Mouse (Mus musculus) frontal cortex, postnatal 36 days (tissue): ENCODE measurements around the gene Slc12a8.

ENCODE experiments used
- DNase-seq, 2 experiments: peaks; one replicate each; pipeline ENCODE4 v3.0.0; 2022; ENCODE audit warnings: low spot score in 2 of 2

Slc12a8 gene

DNA sequence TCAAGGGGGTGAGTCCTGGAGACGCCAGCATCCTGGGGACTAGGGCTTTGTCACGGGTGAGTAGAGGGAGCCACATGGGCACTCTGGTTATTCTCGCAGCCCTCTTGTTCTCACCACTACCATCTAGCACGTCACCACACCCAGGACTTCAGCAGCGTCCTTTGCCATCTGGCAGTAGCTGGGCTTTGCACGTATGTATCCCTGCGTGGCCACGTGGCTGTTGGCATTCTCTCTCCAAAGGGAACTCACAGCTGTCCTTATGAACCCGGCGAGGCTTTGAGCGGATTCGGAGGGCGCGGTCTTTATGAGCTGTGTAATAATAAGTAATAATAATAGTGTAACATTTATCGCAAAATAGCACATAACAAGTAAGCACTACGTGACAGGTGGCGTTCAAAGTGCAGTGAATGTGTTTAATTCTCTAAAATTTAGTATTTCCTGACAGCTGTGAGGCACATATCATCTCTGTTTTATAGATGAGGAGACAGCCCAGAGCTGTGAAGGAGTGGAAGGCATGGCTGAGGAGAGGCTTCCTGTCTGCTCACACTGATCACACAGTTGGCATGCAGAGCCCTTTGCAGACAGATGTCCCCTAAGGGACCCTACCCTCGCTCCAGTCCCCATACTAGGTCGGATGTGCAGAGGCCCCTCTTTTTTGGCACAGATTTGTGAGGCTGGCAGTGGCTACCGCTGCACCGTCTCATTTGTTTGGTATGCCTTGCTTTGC is 20.5 kb downstream of the Slc12a8 start:
- no peak for DNase-seq

DNA sequence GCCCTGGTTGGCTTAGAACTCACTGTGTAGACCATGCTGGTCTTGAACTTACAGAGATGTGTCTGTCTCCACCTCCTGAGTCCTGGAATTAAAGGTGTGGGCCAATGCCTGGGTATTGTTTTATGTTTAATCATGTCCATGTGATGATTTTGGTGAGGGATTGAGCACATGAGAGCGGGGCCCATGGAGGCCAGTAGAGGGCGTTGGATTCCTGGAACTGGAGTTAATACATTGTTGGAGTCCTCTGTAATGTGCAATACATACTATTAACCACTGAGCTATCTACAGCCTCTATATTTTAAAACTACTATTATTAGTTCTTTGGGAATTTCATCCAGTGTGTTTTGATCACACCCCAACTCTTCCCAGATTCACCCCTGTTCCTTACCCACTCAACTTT is 27.2 kb downstream of the Slc12a8 start:
- DNase-seq, result no peak

- no peak for DNase-seq
Observed at GRCm38 (mm10) chr16:33545530-33545929, 28.4 kb downstream of the Slc12a8 start.

GRCm38 (mm10) chr16:33553689-33554342 is 36.7 kb downstream of the Slc12a8 start:
- no peak for DNase-seq

GRCm38 (mm10) chr16:33558121-33558520 is 41.0 kb downstream of the Slc12a8 start:
- no peak for DNase-seq

DNA sequence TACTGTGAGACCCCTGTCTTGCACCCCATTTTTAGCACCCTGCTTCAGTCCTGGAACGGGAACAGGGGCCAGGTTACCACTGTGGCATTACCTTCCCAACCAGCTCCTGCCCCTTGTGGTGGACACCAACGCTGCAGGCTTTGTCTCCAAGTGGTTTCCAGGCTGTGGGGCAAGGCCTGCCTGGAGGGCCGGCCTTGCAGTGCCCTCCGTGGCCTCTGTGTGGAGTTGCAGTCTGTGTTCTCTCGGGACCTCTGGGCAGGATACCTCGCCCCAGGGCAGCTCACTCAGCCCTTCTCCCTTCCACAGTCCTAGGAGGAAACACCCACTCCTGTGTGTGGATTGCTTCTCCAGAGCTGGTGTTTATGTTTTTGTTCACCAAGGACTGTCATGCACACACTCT is 43.2 kb downstream of the Slc12a8 start:
- DNase-seq, result peak; percentile 48 to 50

- no peak for DNase-seq
Observed at GRCm38 (mm10) chr16:33561308-33562009, 44.3 kb downstream of the Slc12a8 start.

DNA sequence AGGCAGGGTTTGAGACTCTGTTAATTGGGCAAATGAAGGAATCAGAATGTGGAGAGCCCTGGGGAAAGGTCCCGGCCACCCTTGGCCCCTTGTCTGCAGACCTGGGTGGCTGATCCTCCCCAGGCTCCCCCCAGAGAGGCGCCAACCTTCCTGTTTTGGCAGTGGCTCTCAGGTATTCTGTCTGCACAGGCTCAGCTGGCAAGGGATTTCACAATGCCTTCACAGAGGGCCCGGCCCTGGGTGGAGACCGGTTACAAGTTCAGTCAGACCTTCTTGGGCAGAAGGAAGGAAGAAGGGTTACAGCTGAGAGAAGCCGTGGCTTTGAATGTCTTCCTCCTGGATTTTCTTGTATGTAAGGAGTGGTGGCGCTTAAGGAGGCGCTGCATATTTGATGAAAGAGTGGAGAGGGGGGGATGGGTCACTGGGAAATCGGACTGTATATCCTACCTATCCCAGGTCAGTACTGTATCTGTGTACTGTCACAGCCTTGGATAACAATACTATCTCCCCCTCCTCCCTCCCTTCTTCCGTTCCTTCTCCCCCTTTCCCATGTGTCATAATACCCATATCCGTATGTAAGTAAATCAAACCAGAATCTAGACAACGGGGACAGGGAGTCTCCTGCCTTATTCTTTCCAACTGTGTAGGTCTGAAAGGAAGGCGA is 45.9 kb downstream of the Slc12a8 start:
- no peak for DNase-seq

DNA sequence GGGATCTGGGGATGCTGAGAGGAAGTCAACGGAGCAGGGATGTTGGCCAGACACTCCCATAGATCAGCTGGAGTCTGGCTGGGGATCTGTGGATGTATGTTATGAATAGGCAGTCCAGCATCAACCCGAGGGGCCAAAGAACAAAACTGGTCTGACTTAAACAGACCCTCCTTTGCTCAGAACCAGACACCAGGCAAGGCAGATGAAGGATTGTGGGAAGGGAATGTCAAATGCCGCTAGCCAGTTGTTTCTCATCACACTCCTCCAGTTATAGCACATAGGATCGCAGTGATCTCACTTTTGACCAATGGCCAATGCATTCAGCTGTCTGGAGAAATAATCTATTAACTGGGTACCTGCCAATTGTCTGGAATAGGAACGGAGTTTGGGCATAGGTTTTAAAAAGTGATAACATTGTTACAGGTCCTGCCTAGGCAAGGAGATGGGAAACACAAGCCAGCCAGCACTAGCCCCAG is 46.4 kb downstream of the Slc12a8 start:
- no peak for DNase-seq

DNA sequence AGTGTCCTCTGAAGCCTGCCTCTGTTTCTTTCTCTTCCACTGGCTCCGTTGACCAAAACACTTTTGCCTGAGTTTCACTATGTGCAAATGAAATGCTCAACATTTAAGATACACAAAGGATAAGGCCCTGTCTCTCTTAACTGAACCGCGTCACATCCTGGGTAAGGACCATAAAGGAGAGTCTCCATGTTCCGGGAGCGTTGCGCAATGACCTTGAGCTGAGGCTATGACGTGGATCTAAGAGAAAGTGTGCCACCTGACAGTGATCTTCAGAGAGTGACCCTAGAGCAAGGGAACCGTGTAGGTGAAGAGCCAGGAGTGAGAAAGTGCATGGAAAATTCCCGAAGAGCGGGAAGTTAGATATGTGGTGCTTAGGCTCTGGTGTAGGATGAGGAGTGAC is 49.3 kb downstream of the Slc12a8 start:
- no peak for DNase-seq

GRCm38 (mm10) chr16:33567736-33568135 is 50.6 kb downstream of the Slc12a8 start:
- DNase-seq, result no peak

- no peak for DNase-seq
Observed at GRCm38 (mm10) chr16:33568269-33569016, 51.3 kb downstream of the Slc12a8 start.

DNA sequence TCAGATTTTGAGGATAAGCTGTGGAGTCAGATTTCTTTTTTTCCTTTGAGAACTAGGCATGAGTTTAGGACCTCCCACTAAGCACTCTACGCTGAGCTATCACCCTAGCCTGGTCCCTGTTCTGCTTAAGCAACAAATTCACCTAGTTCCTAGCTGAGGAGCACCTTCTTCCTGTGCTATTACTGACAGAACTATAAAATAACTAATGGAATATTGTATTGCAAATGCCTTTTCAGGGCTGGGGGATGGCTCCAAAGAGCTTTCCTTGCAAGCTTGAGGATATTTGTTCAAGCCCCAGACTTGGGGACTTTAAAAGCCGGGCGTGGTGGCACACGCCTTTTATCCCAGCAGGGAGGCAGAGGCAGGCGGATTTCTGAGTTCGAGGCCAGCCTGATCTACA is 55.5 kb downstream of the Slc12a8 start:
- DNase-seq, result no peak

GRCm38 (mm10) chr16:33573703-33574102 is 56.6 kb downstream of the Slc12a8 start:
- DNase-seq, result no peak

- no peak for DNase-seq
Observed at GRCm38 (mm10) chr16:33575728-33576127, 58.6 kb downstream of the Slc12a8 start.

DNA sequence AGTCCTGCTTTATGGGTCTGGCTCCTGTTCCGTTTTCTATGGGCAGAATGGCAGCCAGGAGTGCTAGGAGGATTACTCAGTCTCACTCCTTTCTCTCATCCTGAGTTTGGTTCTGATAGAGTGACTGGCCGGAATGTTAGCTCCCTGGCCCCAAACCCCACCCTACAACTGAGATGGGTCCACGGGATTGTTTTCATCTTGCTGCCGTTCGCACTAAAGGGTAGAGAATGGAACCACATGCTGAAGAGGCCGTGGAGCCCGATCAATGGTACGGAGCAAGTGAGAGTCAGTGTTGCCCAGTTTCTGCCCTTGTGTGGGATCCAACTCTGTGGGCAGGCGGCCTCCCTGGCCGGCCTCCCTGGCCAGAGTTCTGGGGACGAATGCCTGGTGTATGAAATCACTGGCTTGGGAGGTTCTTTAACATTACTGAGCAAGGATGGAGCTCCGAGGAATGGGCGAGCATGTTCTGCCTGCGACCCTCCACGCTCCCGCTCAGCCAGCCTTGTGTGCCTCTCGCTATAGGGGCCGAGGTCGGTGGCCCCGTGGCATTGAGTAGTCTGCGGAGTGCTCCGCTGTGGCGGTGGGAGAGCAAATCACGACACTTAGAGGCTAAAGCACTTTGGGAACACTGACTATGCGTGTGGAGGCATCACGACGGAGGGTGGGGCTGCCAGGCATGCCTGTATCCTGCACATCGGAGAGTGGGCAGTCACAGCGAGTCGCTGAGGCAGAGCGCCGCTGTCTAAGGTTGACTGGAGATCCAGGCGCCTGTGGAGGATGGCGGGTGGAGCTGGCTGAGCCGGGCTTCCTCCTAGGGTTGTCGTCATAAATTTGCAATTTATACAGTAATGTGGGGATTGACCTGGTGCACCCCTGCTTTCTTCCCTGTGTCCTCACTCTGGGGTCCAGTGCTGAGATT is 59.4 kb downstream of the Slc12a8 start:
- no peak for DNase-seq

DNA sequence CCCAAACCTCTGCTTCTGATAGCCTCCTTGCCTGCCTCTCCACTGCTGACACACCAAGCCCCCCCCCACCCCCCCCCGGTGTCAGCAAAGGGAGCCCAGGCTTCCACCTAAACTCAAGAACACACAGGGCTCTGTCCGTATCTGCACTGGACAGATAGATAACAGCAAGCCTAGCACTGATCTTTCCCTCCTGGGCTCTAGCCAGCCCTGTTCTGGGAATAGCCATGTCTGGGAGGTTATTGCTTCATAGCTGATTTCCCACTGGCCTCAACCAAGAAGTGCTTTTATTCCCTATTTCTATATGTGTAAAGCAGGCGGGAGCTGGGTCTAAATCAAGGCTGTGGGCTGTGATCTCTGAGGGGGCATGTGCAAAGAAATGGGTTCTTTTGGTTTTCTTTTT is 61.3 kb downstream of the Slc12a8 start:
- no peak for DNase-seq

DNA sequence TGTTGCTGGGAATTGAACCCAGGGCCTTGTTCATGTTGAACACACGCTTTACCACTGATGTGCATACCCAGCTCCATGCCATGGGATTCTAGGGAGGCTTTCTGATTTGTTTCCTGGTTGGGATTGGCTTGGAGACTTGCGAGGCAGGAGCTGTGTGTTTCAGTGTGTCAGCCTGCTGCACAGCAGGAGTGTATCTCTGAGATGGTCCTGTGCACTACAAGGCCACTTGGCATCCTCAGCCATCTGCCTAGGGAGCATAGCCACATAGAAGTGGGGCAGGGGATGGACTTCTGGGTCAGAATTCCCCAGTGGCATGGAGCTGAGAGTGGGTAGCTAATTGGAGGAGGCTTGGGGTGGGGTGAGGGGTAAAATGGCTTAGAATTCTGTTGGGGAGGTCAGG is 63.2 kb downstream of the Slc12a8 start:
- no peak for DNase-seq

DNA sequence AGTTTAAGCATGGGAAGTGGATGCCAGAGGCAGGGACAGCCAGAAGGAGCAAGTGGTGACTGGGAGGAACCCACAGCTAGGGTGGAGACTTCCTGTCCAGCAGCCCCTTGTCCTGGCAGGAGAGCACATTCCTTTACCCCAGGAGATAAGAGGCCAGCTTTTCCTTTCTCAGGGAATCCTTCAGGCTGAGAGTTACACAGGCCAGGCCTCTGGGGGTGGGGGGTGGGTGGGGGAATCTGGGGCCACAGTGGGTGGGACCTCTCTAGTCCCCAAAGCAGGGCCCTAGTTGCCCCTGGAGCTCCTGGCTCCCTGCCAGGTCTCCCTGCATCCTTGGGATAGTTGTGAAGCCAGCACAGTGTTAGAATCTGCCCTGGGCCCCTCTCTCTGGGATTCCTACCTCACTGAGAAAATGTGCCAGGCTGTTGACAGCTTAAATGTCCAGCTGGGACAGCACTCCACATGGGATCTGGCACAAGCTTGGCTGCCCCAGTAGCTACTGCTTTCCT is 63.7 kb downstream of the Slc12a8 start:
- no peak for DNase-seq

GRCm38 (mm10) chr16:33581661-33582099 is 64.6 kb downstream of the Slc12a8 start:
- no peak for DNase-seq
